ENCODE assay signal across 28 mouse cellular contexts in the genomic region with DNA sequence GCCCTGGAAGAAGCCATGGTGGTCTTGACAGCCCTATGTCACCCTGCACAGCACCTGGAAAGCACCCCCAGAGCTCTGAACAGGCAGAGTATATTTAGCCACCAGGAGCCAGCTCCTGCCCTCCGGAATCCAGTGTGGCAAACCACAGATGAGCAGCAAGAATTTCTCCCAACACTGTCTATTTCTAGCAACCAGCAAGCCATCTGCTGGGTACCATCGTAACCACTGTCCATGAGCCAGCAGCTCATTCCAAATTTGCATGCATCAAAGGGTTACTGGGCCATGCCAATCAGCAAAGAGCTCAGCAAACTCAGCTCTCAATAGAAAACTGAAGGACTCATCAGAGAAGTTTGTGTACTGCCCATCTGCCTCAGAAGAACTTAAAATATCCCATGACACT. TPM values are rescaled to one million over a fixed set of nuclear protein-coding genes. Genes with fewer than 3 reads are reported as not detected.
A peak's percentile ranks its signal among the peaks of the same experiment; 100 is the strongest.
DNase-seq lines count a peak whose midpoint lies in the region.
"Had no signal": no experiment of that assay in that cellular context is flagged by ENCODE, and none has a peak within 500 bp of the region (broad histone marks: within the 10 kb centered on the region; RNA-seq: fewer than 3 reads in every experiment).

No protein-coding gene starts in this region.

- peak; percentile 46 to 52 for DNase-seq in cerebellum, postnatal 14 days
- no peak for DNase-seq in cerebellum, postnatal 25 days
- peak; percentile 8 to 19 for DNase-seq in layer of hippocampus, postnatal 14 days (ENCODE audit: low spot score in 2 of 2)
- DNase-seq in layer of hippocampus, postnatal 36 days, result no peak
- peak; percentile 26 to 43 for DNase-seq in right cerebral cortex, postnatal 10 days (ENCODE audit: low spot score in 2 of 2)
- DNase-seq in right cerebral cortex, adult 18-20 months, result no peak
- peak; percentile 6 for DNase-seq in telencephalon, adult 2 months (ENCODE audit: low read depth, low spot score)
- DNase-seq in adrenal gland, adult 2 months, result no peak
- DNase-seq: adrenal gland, postnatal 25 days; cerebellum, adult 2 months; gastrocnemius, postnatal 10 days; heart, adult 2 months; heart, postnatal 14 days had no signal

RNA-seq across cellular contexts. Expression of a gene that starts 46.0 kb away (rescaled TPM):
- not detected for total RNA-seq in layer of hippocampus, postnatal 14 days (2021)
- not detected for total RNA-seq in layer of hippocampus, postnatal 36 days (2021)
- total RNA-seq in adrenal gland, adult 2 months (2021), result not detected
- not detected in 2 replicates for polyA plus RNA-seq in adrenal gland, adult 2 months (2012; rRNA removed)
- total RNA-seq: adrenal gland, adult 18-20 months; adrenal gland, postnatal 25 days; gastrocnemius, postnatal 10 days; gastrocnemius, postnatal 4 days; heart, adult 2 months; heart, postnatal 14 days; MEL had no signal
- polyA plus RNA-seq: activated CD4-positive, CD25-positive, alpha-beta regulatory T cell, adult 4 months; C2C12; embryonic facial prominence, embryonic 11.5 days; embryonic facial prominence, embryonic 15.5 days; erythroblast, embryonic 14.5 days; forebrain, embryonic 10.5 days; forebrain, embryonic 14.5 days; heart, adult 2 months; heart, embryonic 11.5 days; heart, embryonic 15.5 days; hindbrain, embryonic 10.5 days; hindbrain, embryonic 14.5 days; Patski had no signal

Comparison
In these comparisons a context has a peak if more than half of its experiments do, and no peak if none do; other contexts are left out.
1. DNase-seq: peak in cerebellum, postnatal 14 days (2 of 2), layer of hippocampus, postnatal 14 days (2 of 2), right cerebral cortex, postnatal 10 days (2 of 2) and telencephalon, adult 2 months (single experiment); none in cerebellum, postnatal 25 days (0 of 2), layer of hippocampus, postnatal 36 days (0 of 2), right cerebral cortex, adult 18-20 months (single experiment) and adrenal gland, adult 2 months (single experiment).